Mouse (Mus musculus) liver, adult 2 months (tissue): ENCODE measurements around the gene E2f7. TPM values are rescaled to one million over a fixed set of nuclear protein-coding genes. Genes with fewer than 3 reads are reported as not detected.
A peak's percentile ranks its signal among the peaks of the same experiment; 100 is the strongest.

Experiments
- DNase-seq: peaks from one replicate; pipeline ENCODE4 v3.0.0-alpha.2; 2011; ENCODE audit warnings: low read depth, low spot score; ENCODE audit errors: extremely low read depth
- H3K27ac ChIP-seq: fragments of 200-500 bp; replicated peaks from 2 replicates; pipeline ENCODE4 v1.5.1; 2012; ENCODE audit warnings: low read depth, mild to moderate bottlenecking, control low read depth, inconsistent platforms, low read length; ENCODE audit not compliant: insufficient read depth
- H3K27me3 ChIP-seq: fragments of 200-500 bp; 2 replicates; pipeline ENCODE4 v1.6.1; 2012; ENCODE audit warnings: mild to moderate bottlenecking, moderate library complexity, low read length, inconsistent platforms; ENCODE audit not compliant: control insufficient read depth, insufficient read depth
- H3K36me3 ChIP-seq: fragments of 200-500 bp; 2 replicates; pipeline ENCODE4 v1.6.1; 2012; ENCODE audit warnings: low read length, inconsistent platforms; ENCODE audit not compliant: control insufficient read depth, insufficient read depth
- H3K4me1 ChIP-seq: fragments of 200-500 bp; 2 replicates; pipeline ENCODE4 v1.6.1; 2011; ENCODE audit warnings: low read length; ENCODE audit not compliant: control insufficient read depth, insufficient read depth
- H3K4me3 ChIP-seq: fragments of 200-500 bp; 2 replicates; pipeline ENCODE4 v1.5.1; 2011; ENCODE audit warnings: low read depth, mild to moderate bottlenecking, control low read depth, low read length, moderate library complexity; ENCODE audit not compliant: insufficient read depth
- H3K79me2 ChIP-seq: fragments of 200-500 bp; 2 replicates; pipeline ENCODE4 v1.6.1; 2012; ENCODE audit warnings: inconsistent platforms, mild to moderate bottlenecking, low read length, moderate library complexity; ENCODE audit not compliant: control insufficient read depth, insufficient read depth
- H3K9ac ChIP-seq: fragments of 200-500 bp; 2 replicates; pipeline ENCODE4 v1.6.1; 2012; ENCODE audit warnings: low read depth, mild to moderate bottlenecking, control low read depth, inconsistent platforms, low read length
- CTCF ChIP-seq: fragments of 200-500 bp; IDR thresholded peaks from 2 replicates; pipeline ENCODE4 v1.5.1; 2011; ENCODE audit warnings: low read depth, low read length, control low read depth
- POLR2A ChIP-seq: fragments of 200-500 bp; IDR thresholded peaks from 2 replicates; pipeline ENCODE4 v1.6.1; 2011; ENCODE audit warnings: low read length, control low read depth; ENCODE audit not compliant: insufficient read depth; ENCODE audit errors: extremely low read depth
- WGBS: fragments of 180-500 bp; shearing (Covaris S2); methylation state at CpG from one replicate; pipeline ENCODE4 v1.1.7; 2018; 5-methylcytosine and 5-hydroxymethylcytosine counted together
- polyA plus RNA-seq: library from polyadenylated mRNA; depleted of rRNA; stranded (reverse); fragments of >200 nt; gene quantifications from 2 replicates; pipeline ENCODE4 v1.2.3, GENCODE M21; 2012
- total RNA-seq: library from RNA; depleted of rRNA; stranded (reverse); fragments of >200 nt; gene quantifications from 2 replicates; pipeline ENCODE4 v1.2.3, GENCODE M21; 2014

The E2f7 gene
- total and polyA plus RNA-seq, 2 experiments, result 0.13 to 0.46 TPM

DNA sequence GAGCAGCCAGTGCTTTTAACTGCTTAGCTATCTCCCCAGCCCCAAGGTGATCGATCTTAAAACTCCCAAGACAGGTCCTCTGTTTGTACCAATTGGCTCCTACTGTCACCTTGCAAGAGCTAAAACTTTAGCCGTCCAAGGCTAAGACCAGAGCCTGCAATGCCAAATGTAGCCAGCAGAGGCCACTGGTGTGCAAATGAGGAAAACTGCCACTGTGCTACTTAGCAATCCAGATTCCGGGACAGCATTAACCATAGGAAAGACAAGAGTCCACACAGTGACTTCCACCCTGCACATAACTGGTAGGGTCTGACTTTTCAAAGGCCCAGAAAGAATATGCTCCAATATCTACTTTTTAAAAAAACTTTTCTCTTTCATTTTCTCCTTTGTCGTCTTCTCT lies 17.4 kb upstream of the E2f7 start:
- no peaks in the 10 kb centered on the region for H3K27me3 ChIP-seq
- no peak for TF ChIP-seq POLR2A
- TF ChIP-seq CTCF, result peak; percentile 80
- H3K4me3 ChIP-seq, result no peak overlapping the region
- H3K79me2 ChIP-seq, result no peaks in the 10 kb centered on the region
- no peaks in the 10 kb centered on the region for H3K4me1 ChIP-seq
- H3K27ac ChIP-seq, result no peak overlapping the region
- no peak overlapping the region for H3K9ac ChIP-seq
- peak; percentile 51 for DNase-seq
- H3K36me3 ChIP-seq, result no peaks in the 10 kb centered on the region
- WGBS, result 63% methylated on average over 4 of the region's 4 CpGs

DNA sequence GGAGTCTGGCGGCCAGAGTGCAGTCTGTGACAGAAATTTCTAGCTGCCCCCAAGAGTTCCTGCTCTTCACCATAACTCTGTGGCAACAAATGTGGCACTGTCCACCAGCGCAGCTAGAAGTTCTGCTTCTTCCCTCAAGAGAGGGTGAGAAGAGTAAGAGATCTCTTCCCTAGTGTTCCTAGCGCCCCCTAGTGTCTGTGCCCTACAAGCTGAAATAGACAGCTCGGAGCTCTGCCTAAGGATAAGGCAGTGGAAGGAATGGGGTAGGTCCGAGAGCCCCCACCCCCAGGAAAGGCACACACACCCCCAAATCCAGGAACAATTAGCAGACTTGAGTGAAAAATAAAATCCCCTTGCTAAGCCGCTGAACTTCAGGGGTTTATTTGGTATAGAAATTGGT lies 11.9 kb upstream of the E2f7 start:
- 5% methylated on average over 6 of the region's 6 CpGs for WGBS
- Histone ChIP-seq H3K79me2 (no peaks in the 10 kb centered on the region), H3K36me3 (no peaks in the 10 kb centered on the region), H3K27me3 (no peaks in the 10 kb centered on the region), H3K9ac (no peak overlapping the region), H3K27ac (no peak overlapping the region), H3K4me3 (no peak overlapping the region), H3K4me1 (no peaks in the 10 kb centered on the region)
- DNase-seq, result peak; percentile 65
- TF ChIP-seq CTCF (peak; percentile 65), POLR2A (no peak)

GRCm38 (mm10) chr10:110743701-110744100 lies 1.5 kb upstream of the E2f7 start:
- Histone ChIP-seq H3K4me1 (peaks cover 2% of the 10 kb centered on the region; the same call in 1 of the 2 replicates), H3K27ac (no peak overlapping the region), H3K36me3 (no peaks in the 10 kb centered on the region), H3K27me3 (0 out of 2 replicates have a peak, but pooled peaks cover 3% of the 10 kb centered on the region), H3K4me3 (no peak overlapping the region), H3K9ac (no peak overlapping the region), H3K79me2 (no peaks in the 10 kb centered on the region)
- no peak for DNase-seq
- WGBS, result 81% methylated on average over 6 of the region's 6 CpGs
- TF ChIP-seq POLR2A (no peak), CTCF (no peak)

DNA sequence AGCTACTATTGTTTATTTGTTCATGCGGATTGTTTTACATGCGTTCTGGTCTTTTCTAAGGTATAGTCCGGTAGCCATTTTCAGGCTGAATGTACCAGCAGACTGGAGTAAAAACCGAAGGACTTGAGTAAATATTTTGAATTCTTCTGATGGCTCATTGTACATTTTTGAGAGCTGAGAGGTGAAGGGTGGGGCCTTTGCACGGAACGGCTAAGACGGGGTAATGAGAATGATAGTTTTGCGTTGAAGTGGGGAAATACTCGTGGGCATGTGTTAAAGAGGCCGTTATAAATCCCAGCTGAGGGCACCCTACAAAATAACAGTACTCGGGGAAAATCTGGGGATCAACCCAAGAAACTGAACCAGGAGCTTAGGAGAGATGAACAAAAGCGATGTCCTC lies 1.1 kb upstream of the E2f7 start:
- Histone ChIP-seq H3K36me3 (no peaks in the 10 kb centered on the region), H3K4me1 (peaks cover 2% of the 10 kb centered on the region; the same call in 1 of the 2 replicates), H3K9ac (no peak overlapping the region), H3K79me2 (no peaks in the 10 kb centered on the region), H3K4me3 (no peak overlapping the region), H3K27ac (no peak overlapping the region), H3K27me3 (0 out of 2 replicates have a peak, but pooled peaks cover 3% of the 10 kb centered on the region)
- no peak for TF ChIP-seq POLR2A
- no peak for DNase-seq
- 67% methylated on average over 12 of the region's 12 CpGs for WGBS

DNA sequence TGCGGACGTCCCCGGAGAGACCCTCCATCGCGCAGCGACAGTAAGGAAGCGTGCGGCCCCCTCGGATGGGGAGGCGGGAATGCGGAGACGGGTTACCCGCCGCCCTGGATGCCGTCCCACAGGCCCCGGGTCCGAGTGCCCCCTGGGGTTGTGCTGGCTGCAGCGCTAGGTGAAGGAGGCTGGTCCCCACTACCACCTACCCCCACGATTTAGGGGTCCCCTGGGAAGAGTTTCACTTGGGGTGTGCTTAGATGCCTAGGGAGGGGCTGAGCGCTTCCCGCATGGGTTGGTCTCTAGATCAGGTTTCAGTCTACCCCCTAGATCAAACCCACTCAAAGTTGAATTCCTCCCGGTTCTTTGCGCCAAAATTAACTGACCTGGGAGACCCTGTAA lies 397 bp downstream of the E2f7 start:
- no peak for TF ChIP-seq CTCF
- no peak for TF ChIP-seq POLR2A
- Histone ChIP-seq H3K36me3 (no peaks in the 10 kb centered on the region), H3K9ac (peak overlapping the region; percentile 73), H3K27me3 (0 out of 2 replicates have a peak, but pooled peaks cover 3% of the 10 kb centered on the region), H3K79me2 (no peaks in the 10 kb centered on the region), H3K4me1 (peaks cover 2% of the 10 kb centered on the region; the same call in 1 of the 2 replicates), H3K27ac (no peak overlapping the region), H3K4me3 (peak overlapping the region; percentile 70)
- no peak for DNase-seq
- 3% methylated on average over 23 of the region's 23 CpGs for WGBS

DNA sequence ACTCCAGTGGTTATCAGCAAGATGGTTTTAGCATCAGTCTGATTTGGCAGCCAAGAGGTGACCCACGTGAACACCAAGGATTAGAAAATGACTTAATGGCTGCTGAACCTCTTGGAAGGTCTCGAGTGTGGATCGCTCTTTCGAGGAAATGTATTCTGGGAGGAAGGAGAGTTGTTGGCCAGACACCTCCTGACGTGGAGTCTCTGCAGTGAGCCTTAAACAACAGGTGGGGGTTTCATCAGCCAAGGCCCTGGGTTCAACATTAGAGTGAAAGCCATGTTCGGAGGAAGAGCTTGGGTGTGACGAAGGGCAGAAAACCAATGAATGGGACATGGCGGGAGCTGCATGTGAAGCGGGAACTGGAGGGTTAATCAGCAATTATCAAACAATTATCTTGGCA lies 3.8 kb downstream of the E2f7 start:
- Histone ChIP-seq H3K36me3 (no peaks in the 10 kb centered on the region), H3K4me3 (no peak overlapping the region), H3K27ac (no peak overlapping the region), H3K27me3 (0 out of 2 replicates have a peak, but pooled peaks cover 3% of the 10 kb centered on the region), H3K79me2 (no peaks in the 10 kb centered on the region), H3K9ac (no peak overlapping the region), H3K4me1 (peaks cover 2% of the 10 kb centered on the region; the same call in 1 of the 2 replicates)
- no peak for TF ChIP-seq CTCF
- TF ChIP-seq POLR2A, result no peak
- no peak for DNase-seq
- 98% methylated on average over 9 of the region's 9 CpGs for WGBS
